Mouse (Mus musculus) embryonic fibroblast, embryonic 13.5 days (primary cell): ENCODE measurements around the gene 1700034I23Rik. TPM values are rescaled to one million over a fixed set of nuclear protein-coding genes. Genes with fewer than 3 reads are reported as not detected.

Experiments
- polyA plus RNA-seq: library from polyadenylated mRNA; stranded (reverse); fragments of >200 nt; gene quantifications from 2 replicates; pipeline ENCODE4 v1.2.4, GENCODE M21; 2011; ENCODE audit warnings: low read depth; ENCODE audit not compliant: missing spikeins, insufficient read length

Gene 1700034I23Rik
- polyA plus RNA-seq, 1 experiment = not detected

Other genes with a start within 250 kb of the 1700034I23Rik start
- gene Slc25a31, start 193.7 kb downstream of the 1700034I23Rik start, polyA plus RNA-seq = not detected in 2 replicates
- 21.8 and 25.6 TPM in 2 replicates for gene Hspa4l, start 158.0 kb downstream of the 1700034I23Rik start, polyA plus RNA-seq
- gene Plk4, start 102.5 kb downstream of the 1700034I23Rik start, polyA plus RNA-seq = 35.4 and 38.8 TPM in 2 replicates
- 8.2 and 8.7 TPM in 2 replicates for gene Mfsd8, start 55.7 kb downstream of the 1700034I23Rik start, polyA plus RNA-seq
- 4.4 and 5.5 TPM in 2 replicates for gene Abhd18, start 55.6 kb downstream of the 1700034I23Rik start, polyA plus RNA-seq
- gene Larp1b, start 47.3 kb upstream of the 1700034I23Rik start, polyA plus RNA-seq = 19.3 and 19.6 TPM in 2 replicates
- 91.4 and 93.5 TPM in 2 replicates for gene Pgrmc2, start 180.5 kb upstream of the 1700034I23Rik start, polyA plus RNA-seq